Mouse (Mus musculus): Measurements from ENCODE around the gene Smoc2. TPM values are rescaled to one million over a fixed set of nuclear protein-coding genes. Genes with fewer than 3 reads are reported as not detected.

Smoc2 gene
- polyA plus RNA-seq, 1 experiment from 2014 or later, result 79.9 TPM

DNA sequence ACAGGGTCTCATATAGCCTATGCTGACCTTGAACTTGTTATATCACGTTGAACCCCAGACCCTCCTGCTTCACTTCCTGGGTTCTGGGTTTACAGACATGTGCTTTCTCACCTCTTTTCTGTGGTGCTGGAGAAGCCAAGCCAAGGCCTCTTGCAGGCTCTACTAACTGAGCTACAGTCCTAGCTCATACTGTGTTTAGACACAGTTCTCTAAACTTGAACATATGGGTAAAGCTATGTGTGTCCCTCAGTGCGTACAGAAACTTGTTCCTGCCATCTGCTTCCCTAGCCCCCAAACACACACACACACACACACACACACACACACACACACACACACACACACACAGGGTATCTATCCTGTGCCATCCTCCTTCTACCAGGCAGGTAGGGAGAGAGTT lies 100.2 kb downstream of the Smoc2 start:
- Histone ChIP-seq H3K9me3 (ENCODE audit: control insufficient read depth, low read length) (no peaks in the 10 kb centered on the region), H3K4me2 (replicated peaks; ENCODE audit: low read depth, low read length) (no peak overlapping the region), H3K27ac (ENCODE audit: low read depth, low read length) (no peak overlapping the region), H3K4me1 (ENCODE audit: control insufficient read depth, insufficient read depth, low read length) (peaks cover 10% of the 10 kb centered on the region), H3K9ac (ENCODE audit: low read depth, low read length) (no peak overlapping the region), H3K27me3 (ENCODE audit: control insufficient read depth, insufficient read depth, low read length) (no peaks in the 10 kb centered on the region), H3K4me3 (ENCODE audit: low read length) (no peak overlapping the region), H3K36me3 (ENCODE audit: control insufficient read depth, insufficient read depth, low read length) (no peaks in the 10 kb centered on the region)
- 75% methylated on average over 2 of the region's 2 CpGs for WGBS
- ATAC-seq (ENCODE audit: low FRiP score, low TSS enrichment), result no peak

DNA sequence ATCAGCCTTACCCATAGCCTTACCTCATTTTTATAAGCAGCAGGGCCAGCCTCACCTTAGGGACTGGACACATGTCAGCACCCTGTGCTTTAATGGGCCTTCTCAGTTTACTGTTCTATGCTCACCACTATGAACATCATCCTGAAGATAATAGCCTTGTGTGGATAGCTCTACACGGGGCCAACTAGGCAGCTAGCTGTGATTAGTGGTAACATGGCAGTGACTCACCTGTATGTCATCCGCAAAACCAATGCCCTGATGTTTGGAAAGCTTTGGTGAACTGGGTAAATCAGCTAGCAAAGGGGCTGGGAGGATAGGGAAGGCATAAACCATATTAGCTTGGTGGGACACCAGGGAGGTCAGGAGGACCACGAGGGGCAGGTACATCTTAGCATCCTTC lies 100.7 kb downstream of the Smoc2 start:
- no peak overlapping the region for H3K27ac ChIP-seq (ENCODE audit: low read depth, low read length)
- H3K9me3 ChIP-seq (ENCODE audit: control insufficient read depth, low read length), result no peaks in the 10 kb centered on the region
- H3K9ac ChIP-seq (ENCODE audit: low read depth, low read length), result no peak overlapping the region
- no peaks in the 10 kb centered on the region for H3K36me3 ChIP-seq (ENCODE audit: control insufficient read depth, insufficient read depth, low read length)
- H3K4me1 ChIP-seq (ENCODE audit: control insufficient read depth, insufficient read depth, low read length), result peaks cover 10% of the 10 kb centered on the region
- WGBS, result 81% methylated on average over 3 of the region's 3 CpGs
- no peaks in the 10 kb centered on the region for H3K27me3 ChIP-seq (ENCODE audit: control insufficient read depth, insufficient read depth, low read length)
- H3K4me2 ChIP-seq (replicated peaks; ENCODE audit: low read depth, low read length), result no peak overlapping the region
- H3K4me3 ChIP-seq (ENCODE audit: low read length), result no peak overlapping the region
- no peak for ATAC-seq (ENCODE audit: low FRiP score, low TSS enrichment)

DNA sequence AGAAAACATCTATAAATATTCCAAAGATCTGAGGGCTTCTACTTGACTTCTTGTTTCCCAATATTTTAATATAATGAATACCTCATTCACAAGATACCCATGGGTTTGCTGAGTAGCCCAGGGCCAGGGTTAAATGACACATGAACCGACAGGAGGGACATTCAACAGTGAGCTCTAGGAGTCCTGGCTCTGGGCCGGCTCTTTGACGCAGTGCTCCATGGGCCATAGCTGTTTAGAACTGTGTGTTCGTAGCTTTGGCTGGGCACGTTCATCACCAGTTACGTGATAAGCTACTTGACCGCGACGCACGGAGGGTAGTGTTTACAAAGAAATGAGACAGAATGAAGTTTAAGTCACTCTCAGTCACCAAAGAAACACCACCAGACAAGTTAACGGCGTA lies 101.2 kb downstream of the Smoc2 start:
- no peak overlapping the region for H3K27ac ChIP-seq (ENCODE audit: low read depth, low read length)
- H3K36me3 ChIP-seq (ENCODE audit: control insufficient read depth, insufficient read depth, low read length), result no peaks in the 10 kb centered on the region
- H3K4me1 ChIP-seq (ENCODE audit: control insufficient read depth, insufficient read depth, low read length), result peaks cover 10% of the 10 kb centered on the region
- 44% methylated on average over 12 of the region's 12 CpGs for WGBS
- H3K9me3 ChIP-seq (ENCODE audit: control insufficient read depth, low read length), result no peaks in the 10 kb centered on the region
- H3K4me2 ChIP-seq (replicated peaks; ENCODE audit: low read depth, low read length), result no peak overlapping the region
- no peak overlapping the region for H3K9ac ChIP-seq (ENCODE audit: low read depth, low read length)
- no peaks in the 10 kb centered on the region for H3K27me3 ChIP-seq (ENCODE audit: control insufficient read depth, insufficient read depth, low read length)
- H3K4me3 ChIP-seq (ENCODE audit: low read length), result no peak overlapping the region
- no peak for ATAC-seq (ENCODE audit: low FRiP score, low TSS enrichment)

DNA sequence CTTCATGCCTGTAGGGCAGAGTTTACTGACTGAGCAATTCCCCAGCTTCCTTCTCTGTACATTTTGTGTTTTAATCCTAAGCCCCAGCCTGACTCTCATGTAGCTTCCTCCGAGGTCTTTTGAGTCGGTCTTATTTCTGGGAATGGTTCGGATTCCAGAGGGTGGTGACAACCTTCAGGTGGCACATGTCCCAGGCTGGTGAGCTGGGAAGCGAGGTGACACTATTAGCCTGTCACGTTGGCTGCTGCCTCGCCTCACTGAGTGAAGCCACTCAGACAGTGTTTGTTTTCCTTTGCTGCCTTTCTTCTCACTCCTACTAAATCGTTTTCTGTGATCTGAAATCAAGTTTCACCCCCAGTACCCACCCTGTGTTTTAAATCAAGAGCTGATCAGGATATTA lies 102.2 kb downstream of the Smoc2 start:
- 0 out of 2 replicates have a peak, but pooled peaks have one; percentile 33 for ATAC-seq (ENCODE audit: low FRiP score, low TSS enrichment)
- peaks cover 10% of the 10 kb centered on the region for H3K4me1 ChIP-seq (ENCODE audit: control insufficient read depth, insufficient read depth, low read length)
- no peak overlapping the region for H3K4me3 ChIP-seq (ENCODE audit: low read length)
- no peaks in the 10 kb centered on the region for H3K27me3 ChIP-seq (ENCODE audit: control insufficient read depth, insufficient read depth, low read length)
- 13% methylated on average over 7 of the region's 7 CpGs for WGBS
- H3K9me3 ChIP-seq (ENCODE audit: control insufficient read depth, low read length), result no peaks in the 10 kb centered on the region
- no peaks in the 10 kb centered on the region for H3K36me3 ChIP-seq (ENCODE audit: control insufficient read depth, insufficient read depth, low read length)
- 0 out of 2 replicates have a peak overlapping the region, but pooled peaks have one; percentile 38 for H3K27ac ChIP-seq (ENCODE audit: low read depth, low read length)
- H3K9ac ChIP-seq (ENCODE audit: low read depth, low read length), result no peak overlapping the region
- H3K4me2 ChIP-seq (replicated peaks; ENCODE audit: low read depth, low read length), result no peak overlapping the region

DNA sequence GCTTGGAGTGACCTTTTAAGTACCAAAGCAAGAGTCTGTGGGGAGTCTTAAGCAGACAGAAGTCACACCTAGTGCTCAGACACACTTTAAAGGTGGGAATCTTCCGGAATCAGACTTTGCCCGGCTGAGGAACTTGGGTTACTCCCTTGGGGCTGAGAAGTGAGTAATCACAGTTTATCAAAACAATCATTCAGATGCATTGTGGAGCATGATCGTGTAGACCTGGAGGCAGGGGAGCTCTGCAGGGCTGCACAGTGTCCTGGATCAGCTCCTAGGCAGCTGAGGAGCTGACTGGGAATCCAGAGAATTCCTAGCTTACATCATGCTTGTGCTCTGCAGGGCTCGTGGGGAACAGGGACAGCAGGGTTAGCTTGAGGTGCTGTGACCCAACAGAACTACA lies 104.7 kb downstream of the Smoc2 start:
- Histone ChIP-seq H3K4me1 (ENCODE audit: control insufficient read depth, insufficient read depth, low read length) (peaks cover 6% of the 10 kb centered on the region), H3K27me3 (ENCODE audit: control insufficient read depth, insufficient read depth, low read length) (no peaks in the 10 kb centered on the region), H3K9me3 (ENCODE audit: control insufficient read depth, low read length) (no peaks in the 10 kb centered on the region), H3K36me3 (ENCODE audit: control insufficient read depth, insufficient read depth, low read length) (no peaks in the 10 kb centered on the region), H3K27ac (ENCODE audit: low read depth, low read length) (no peak overlapping the region), H3K4me3 (ENCODE audit: low read length) (no peak overlapping the region), H3K4me2 (replicated peaks; ENCODE audit: low read depth, low read length) (no peak overlapping the region), H3K9ac (ENCODE audit: low read depth, low read length) (no peak overlapping the region)
- ATAC-seq (ENCODE audit: low FRiP score, low TSS enrichment), result no peak
- WGBS, result 67% methylated on average over 4 of the region's 4 CpGs

DNA sequence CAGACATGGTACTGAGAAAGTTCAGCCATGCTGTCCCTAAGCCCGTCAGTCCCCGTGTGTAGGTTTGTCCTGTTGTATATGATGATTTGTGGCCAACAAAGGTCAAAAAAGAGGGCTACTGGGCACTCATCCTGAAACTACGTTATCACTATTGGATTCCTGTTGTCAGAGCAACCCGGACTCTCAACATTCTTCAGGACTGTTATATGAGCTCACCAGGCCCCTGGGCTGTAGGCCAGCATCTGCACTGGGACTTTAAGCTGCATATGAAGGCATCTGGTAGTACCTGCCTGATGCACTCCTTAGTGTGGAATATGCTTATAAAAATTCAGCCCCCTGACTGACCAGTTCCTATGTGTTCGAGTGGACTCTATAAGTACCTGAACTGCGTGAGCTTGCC lies 105.7 kb downstream of the Smoc2 start:
- Histone ChIP-seq H3K9me3 (ENCODE audit: control insufficient read depth, low read length) (no peaks in the 10 kb centered on the region), H3K4me3 (ENCODE audit: low read length) (no peak overlapping the region), H3K9ac (ENCODE audit: low read depth, low read length) (no peak overlapping the region), H3K27ac (ENCODE audit: low read depth, low read length) (no peak overlapping the region), H3K4me2 (replicated peaks; ENCODE audit: low read depth, low read length) (no peak overlapping the region), H3K27me3 (ENCODE audit: control insufficient read depth, insufficient read depth, low read length) (no peaks in the 10 kb centered on the region), H3K4me1 (ENCODE audit: control insufficient read depth, insufficient read depth, low read length) (peaks cover 3% of the 10 kb centered on the region; the same call in 1 of the 2 replicates), H3K36me3 (ENCODE audit: control insufficient read depth, insufficient read depth, low read length) (no peaks in the 10 kb centered on the region)
- 66% methylated on average over 6 of the region's 6 CpGs for WGBS
- ATAC-seq (ENCODE audit: low FRiP score, low TSS enrichment), result no peak

DNA sequence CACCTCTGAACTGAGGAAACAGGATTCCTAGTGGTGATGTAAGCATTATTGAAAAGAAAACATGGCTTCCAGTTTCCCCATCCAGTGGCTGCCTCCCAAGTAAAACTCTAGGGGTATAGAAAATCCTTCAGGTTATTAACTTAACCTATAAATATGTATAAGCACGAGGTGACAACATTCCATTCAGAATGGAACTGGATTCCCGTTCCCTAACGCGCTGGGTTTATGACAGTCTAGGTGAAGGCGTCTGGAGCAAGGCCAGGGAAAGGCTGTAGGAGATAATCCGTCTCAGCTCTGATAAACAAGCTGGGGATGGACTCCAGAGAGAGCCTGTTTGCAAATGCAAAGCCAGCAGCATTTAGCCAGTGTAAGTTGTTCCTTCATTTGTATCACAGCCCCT lies 108.0 kb downstream of the Smoc2 start:
- no peak overlapping the region for H3K9ac ChIP-seq (ENCODE audit: low read depth, low read length)
- no peaks in the 10 kb centered on the region for H3K36me3 ChIP-seq (ENCODE audit: control insufficient read depth, insufficient read depth, low read length)
- no peaks in the 10 kb centered on the region for H3K9me3 ChIP-seq (ENCODE audit: control insufficient read depth, low read length)
- ATAC-seq (ENCODE audit: low FRiP score, low TSS enrichment), result no peak
- H3K4me3 ChIP-seq (ENCODE audit: low read length), result no peak overlapping the region
- H3K4me1 ChIP-seq (ENCODE audit: control insufficient read depth, insufficient read depth, low read length), result no peaks in the 10 kb centered on the region
- no peak overlapping the region for H3K4me2 ChIP-seq (replicated peaks; ENCODE audit: low read depth, low read length)
- H3K27ac ChIP-seq (ENCODE audit: low read depth, low read length), result no peak overlapping the region
- no peaks in the 10 kb centered on the region for H3K27me3 ChIP-seq (ENCODE audit: control insufficient read depth, insufficient read depth, low read length)
- 64% methylated on average over 6 of the region's 6 CpGs for WGBS

DNA sequence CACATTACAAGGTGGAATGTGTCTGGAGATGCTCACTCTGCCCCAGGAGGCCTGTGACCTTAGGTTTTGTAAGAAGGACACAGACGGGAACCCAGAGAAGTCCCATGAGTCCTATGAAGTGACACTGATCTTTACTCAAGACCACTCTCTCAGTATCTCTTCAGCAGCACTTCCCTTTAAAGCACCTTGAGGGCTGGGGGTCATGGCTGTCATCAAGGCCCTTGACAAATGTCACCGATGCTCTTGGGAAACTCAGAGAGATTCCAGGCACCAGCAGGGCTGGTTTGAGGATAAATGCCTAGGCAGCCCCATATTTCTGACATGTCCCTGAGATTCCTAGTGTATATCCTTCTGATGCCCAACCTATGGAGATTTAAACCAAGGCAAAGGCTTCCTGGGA lies 113.1 kb downstream of the Smoc2 start:
- H3K4me2 ChIP-seq (replicated peaks; ENCODE audit: low read depth, low read length), result no peak overlapping the region
- no peaks in the 10 kb centered on the region for H3K9me3 ChIP-seq (ENCODE audit: control insufficient read depth, low read length)
- no peaks in the 10 kb centered on the region for H3K36me3 ChIP-seq (ENCODE audit: control insufficient read depth, insufficient read depth, low read length)
- H3K27ac ChIP-seq (ENCODE audit: low read depth, low read length), result no peak overlapping the region
- no peak overlapping the region for H3K4me3 ChIP-seq (ENCODE audit: low read length)
- no peaks in the 10 kb centered on the region for H3K4me1 ChIP-seq (ENCODE audit: control insufficient read depth, insufficient read depth, low read length)
- no peak overlapping the region for H3K9ac ChIP-seq (ENCODE audit: low read depth, low read length)
- no peak for ATAC-seq (ENCODE audit: low FRiP score, low TSS enrichment)
- WGBS, result 68% methylated on average over 2 of the region's 2 CpGs
- no peaks in the 10 kb centered on the region for H3K27me3 ChIP-seq (ENCODE audit: control insufficient read depth, insufficient read depth, low read length)

DNA sequence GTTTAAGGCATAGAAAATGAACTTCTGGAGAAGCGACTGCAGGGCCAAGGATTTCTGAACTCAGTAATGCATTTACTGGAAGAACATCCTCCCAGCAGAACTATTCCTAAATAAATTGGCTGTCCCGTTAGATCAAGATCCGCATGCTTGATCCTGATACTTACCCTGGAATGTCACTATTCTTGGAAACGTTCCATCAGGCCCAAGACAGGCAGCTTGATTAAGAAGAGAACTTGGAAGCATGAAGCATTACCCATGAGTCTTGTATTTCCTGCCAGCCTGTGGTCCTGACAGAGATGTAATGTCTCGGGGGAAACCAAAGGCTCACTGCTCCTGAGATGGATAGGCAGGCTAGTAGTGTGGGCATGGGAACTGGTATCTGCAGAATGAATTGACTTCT lies 115.6 kb downstream of the Smoc2 start:
- no peaks in the 10 kb centered on the region for H3K9me3 ChIP-seq (ENCODE audit: control insufficient read depth, low read length)
- no peaks in the 10 kb centered on the region for H3K4me1 ChIP-seq (ENCODE audit: control insufficient read depth, insufficient read depth, low read length)
- no peak for ATAC-seq (ENCODE audit: low FRiP score, low TSS enrichment)
- H3K4me3 ChIP-seq (ENCODE audit: low read length), result no peak overlapping the region
- H3K27ac ChIP-seq (ENCODE audit: low read depth, low read length), result no peak overlapping the region
- no peaks in the 10 kb centered on the region for H3K27me3 ChIP-seq (ENCODE audit: control insufficient read depth, insufficient read depth, low read length)
- no peak overlapping the region for H3K9ac ChIP-seq (ENCODE audit: low read depth, low read length)
- no peak overlapping the region for H3K4me2 ChIP-seq (replicated peaks; ENCODE audit: low read depth, low read length)
- 61% methylated on average over 5 of the region's 5 CpGs for WGBS
- no peaks in the 10 kb centered on the region for H3K36me3 ChIP-seq (ENCODE audit: control insufficient read depth, insufficient read depth, low read length)

DNA sequence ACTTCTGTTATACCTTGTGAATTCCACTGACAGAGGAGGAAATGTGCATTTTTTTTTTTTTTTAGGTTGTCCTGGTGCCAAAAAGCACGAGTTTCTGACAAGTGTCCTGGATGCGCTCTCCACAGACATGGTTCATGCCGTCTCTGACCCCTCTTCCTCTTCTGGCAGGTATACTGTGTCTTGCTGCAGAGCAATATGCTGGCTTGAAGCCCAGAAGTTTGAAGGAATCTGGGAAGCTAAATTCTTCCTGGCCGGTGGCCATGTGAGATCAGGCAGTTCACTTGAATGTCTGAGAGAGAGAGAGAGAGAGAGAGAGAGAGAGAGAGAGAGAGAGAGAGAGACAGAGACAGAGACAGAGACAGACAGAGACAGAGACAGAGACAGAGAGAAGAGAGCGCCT lies 118.2 kb downstream of the Smoc2 start:
- ATAC-seq (ENCODE audit: low FRiP score, low TSS enrichment), result peak; percentile 56; the same call in 1 of the 2 replicates
- no peaks in the 10 kb centered on the region for H3K27me3 ChIP-seq (ENCODE audit: control insufficient read depth, insufficient read depth, low read length)
- no peak overlapping the region for H3K9ac ChIP-seq (ENCODE audit: low read depth, low read length)
- no peak overlapping the region for H3K27ac ChIP-seq (ENCODE audit: low read depth, low read length)
- H3K4me1 ChIP-seq (ENCODE audit: control insufficient read depth, insufficient read depth, low read length), result no peaks in the 10 kb centered on the region
- no peak overlapping the region for H3K4me2 ChIP-seq (replicated peaks; ENCODE audit: low read depth, low read length)
- 61% methylated on average over 5 of the region's 5 CpGs for WGBS
- H3K36me3 ChIP-seq (ENCODE audit: control insufficient read depth, insufficient read depth, low read length), result no peaks in the 10 kb centered on the region
- no peaks in the 10 kb centered on the region for H3K9me3 ChIP-seq (ENCODE audit: control insufficient read depth, low read length)
- H3K4me3 ChIP-seq (ENCODE audit: low read length), result no peak overlapping the region

All from kidney, embryonic 14.5 days (tissue).